Mouse (Mus musculus) left cerebral cortex, adult 18-20 months (tissue): ENCODE measurements around the gene Hat1. TPM values are rescaled to one million over a fixed set of nuclear protein-coding genes. Genes with fewer than 3 reads are reported as not detected.

Experiments used
- DNase-seq, 2 experiments: peaks; one replicate each; pipeline ENCODE4 v3.0.0; 2021 to 2022; ENCODE audit warnings: low spot score in 2 of 2, mixed read lengths in 1 of 2
- total RNA-seq, 2 experiments: library from RNA; stranded (reverse); gene quantifications; 2 replicates each; pipeline ENCODE4 v1.2.3; 2021

Hat1 gene
- total RNA-seq, 2 experiments from 2014 or later: 20.5 to 20.8 TPM

DNA sequence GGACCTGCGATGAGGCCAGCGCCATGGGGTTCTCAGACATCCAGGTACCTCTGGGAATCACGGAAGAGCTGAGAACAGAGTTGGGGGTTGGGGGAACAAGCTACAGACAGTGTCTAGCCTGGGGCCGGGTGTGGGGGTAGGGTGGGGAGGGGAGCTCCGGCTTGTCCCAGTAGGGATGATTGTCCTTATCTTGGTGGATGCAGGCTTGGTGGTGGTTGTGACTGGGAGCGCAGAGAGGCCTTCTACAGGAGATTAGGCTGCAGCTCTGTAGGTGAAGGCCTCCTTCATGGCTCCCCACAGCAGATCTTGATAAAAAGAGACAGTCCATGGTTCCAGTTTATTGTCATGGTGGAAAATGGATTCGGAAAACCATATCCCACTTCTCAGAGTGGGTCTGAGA lies 72.8 kb downstream of the Hat1 start:
- DNase-seq: no peak

DNA sequence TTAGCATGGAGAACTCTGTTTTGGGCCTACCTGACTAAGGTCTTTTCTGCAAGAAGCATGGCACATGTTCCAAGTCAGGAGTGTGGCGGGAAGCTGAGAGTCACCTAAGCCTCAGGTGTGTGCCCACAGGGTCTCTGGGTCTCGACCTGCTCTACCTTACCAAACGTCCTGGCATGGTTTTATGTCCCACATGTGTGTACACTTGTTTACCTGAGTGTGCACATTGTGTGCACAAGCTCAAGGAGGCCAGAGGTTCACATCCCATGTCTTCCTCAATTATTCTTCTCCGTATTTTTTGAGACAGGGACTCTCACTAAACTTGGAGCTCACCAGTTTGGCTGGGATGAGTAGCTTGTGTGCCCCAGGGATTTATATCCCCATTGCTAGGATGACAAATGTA lies 73.3 kb downstream of the Hat1 start:
- DNase-seq: no peak

DNA sequence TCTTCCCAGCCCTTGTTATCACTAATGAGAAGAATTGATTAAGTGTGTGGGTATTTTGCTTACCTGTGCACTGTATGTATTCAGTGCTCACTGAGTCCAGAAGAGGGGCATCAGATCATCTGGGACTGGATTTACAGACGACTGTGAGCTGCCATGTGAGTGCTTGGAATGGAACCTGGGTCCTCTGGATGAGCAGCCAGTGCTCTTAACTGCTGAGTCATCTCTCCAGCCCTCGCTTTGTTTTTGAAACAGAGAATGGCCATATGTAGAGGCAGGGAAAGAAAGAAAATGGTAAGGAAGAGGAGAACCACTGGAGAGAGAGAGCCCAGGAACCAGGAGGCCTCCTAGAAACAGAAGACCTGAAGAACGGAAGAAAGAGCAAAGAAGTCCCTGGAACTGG lies 73.8 kb downstream of the Hat1 start:
- no peak for DNase-seq

DNA sequence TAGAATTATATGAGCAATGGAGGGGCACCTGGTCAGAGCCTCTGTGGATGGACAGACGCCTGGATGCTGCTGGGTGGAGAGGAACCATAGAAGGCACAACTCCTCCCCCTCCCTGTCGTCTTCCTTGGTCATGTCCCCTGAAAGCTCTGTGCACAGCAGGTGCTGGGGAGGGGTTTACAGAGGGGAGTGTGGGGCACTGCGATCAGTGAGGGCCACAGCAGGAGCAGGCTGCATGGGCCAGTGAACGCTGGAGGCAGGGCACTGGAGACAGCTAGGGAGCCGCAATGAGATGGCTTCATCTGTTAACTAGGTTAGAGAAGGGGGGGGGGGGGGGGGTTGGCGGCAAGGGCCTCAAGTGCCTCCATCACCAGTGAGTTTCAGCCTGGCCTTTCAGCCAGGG lies 77.3 kb downstream of the Hat1 start:
- no peak for DNase-seq

DNA sequence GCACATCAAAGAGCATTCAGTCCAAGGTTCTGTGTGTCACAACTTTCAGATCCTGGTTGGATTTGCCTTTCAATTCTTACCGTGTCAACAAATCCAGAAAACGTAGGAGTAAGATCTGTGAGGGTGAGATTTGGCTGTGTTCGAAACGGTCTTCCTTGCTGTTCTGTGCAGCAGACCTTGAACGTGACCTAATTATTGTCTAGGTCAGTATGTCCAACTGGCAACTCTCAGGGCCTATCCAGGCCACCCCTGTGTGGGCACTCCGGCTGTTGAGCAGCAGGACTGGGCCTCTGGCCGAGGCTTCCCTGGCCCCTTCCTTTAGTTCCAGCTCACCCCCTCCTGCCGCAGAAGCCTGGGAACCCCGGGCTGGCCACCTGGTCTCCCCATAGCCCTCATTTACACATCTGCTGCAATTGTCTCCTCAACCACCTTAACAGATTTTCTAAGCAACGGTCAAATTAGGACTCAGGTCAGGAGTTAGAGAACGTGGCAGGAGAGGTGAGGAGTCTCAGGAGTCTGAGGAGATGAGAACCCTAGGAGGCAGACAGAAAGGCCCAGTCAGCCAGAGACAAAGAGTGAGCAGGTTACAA lies 78.2 kb downstream of the Hat1 start:
- DNase-seq: no peak

DNA sequence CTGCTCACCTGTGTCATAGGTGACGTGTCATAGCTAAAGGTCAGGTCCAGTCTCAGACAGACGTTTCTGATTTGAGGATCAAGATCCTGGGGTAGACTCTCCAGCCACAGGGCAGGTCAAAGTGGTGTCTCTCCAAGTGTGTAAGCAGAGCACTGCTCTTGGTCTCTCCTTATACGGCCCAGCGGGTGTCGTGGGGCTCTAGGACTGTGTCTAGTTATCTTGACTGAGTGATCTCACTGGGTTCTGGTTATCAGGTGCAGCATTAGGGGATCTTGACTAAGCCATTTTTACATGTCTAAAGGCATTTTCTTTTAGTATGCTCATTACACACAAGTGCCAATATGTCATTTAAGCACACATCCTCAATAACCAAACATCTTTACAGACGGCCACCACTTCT lies 82.3 kb downstream of the Hat1 start:
- no peak for DNase-seq

DNA sequence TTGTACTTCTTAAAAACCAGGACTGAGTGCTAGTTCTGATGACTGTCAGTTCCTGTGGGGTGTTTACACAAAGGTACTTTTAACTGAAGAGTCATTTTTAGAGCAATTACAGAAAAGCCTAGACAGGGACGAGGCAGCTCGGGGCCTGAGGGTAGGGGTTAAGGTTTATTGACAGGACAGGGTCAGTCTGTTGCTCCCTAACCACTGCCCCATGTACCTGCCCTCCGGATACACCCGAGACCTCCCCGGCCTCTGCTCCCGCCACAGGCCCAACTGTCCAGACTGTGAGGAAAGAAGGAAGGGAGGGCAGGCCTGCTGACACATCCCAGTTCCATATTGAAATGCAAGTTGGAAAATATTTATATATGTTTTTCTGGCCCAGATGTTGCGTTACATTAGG lies 85.1 kb downstream of the Hat1 start:
- no peak for DNase-seq

DNA sequence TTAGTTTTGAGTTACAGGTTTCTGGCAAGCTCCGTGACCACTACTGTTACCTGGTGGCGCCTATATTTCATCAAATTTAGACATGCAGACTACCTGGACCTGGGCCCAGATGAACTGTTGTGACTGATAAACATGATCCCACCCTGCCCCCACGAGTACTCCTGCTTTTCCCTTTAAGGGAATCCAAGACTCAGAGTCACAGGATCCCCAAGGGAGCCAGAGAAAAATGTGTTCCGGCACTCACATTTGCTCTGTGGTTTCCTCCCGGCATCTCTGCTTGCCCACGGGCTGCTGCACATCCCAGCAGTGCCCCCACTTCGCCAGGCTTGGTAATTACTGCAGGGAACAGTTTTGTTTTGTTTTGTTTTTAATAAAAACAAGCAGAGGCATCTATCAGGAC lies 85.6 kb downstream of the Hat1 start:
- DNase-seq: no peak

DNA sequence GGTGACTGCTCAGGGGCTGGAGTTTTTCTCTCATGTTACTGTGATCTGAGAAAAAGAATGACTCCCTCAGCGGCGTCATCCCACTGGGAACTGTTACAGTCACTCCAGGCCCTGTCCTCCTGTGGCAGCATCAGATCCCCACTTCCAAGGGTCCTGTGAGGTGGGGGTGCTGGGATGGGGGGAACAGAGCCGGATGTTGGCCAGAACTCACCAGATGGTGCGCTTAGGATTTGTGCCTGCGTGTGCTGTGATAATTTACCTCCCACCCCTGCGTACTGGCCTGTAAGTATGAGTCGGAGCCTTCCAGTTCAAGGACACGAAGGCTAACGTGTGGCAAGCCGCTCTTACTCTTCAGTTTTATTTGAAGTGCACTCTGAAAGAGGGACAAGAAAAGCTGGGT lies 86.6 kb downstream of the Hat1 start:
- DNase-seq: no peak

DNA sequence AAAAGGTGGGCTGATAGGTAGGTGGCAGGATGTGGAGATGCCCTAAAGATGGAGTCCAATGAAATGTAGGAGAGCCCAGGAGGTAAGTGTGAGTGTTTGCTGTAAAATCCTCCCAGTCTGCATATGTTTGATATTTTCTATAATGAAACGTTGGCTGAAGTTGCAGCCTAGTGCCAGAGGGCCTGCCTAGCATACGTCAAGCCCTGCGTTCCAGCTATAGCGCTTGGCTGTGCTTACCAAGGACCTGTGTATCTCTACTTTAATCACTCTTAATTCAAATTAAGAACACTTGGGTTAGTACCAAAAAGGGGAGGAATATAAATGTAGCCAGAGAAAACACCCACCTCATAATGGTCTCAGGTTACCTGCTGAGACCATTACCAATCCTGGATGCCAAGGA lies 87.0 kb downstream of the Hat1 start:
- no peak for DNase-seq

DNA sequence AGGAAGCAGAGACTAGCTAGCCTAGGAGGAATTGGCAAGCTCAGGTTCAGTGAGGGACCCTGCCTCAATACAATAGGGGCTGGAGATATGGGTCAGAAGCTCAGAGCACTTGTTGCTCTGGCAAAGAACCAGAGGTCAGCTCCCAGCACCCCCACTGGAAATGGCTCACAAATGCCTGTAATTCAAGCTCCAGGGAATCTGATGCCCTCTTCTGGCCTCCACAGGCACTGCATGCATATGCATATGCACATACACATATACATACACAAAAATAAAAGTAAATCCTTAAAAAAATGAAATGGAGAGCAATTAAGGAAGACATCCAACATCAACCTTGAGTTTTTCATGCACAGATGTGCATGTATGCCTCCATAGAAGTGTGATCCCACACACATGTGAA lies 89.0 kb downstream of the Hat1 start:
- no peak for DNase-seq

DNA sequence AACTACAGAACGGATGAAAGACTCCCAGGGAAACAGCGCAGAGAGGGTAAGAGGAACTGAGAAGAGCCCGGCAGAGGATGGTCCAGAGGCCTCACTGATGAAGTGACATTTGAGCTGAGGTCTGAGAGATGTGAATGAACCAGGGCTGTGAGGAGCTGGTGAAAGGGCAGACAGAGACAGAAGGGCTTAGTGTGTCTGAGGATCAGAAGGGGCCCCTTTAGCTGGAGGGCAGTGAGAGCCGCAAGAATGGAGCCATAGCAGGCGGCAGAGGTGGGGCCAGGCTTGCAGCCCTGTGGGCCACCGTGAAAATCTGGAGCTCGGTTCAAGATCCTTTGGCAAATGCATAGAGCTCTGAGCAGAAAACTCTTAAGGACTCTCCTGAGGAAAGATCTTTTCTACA lies 91.2 kb downstream of the Hat1 start:
- DNase-seq: no peak

DNA sequence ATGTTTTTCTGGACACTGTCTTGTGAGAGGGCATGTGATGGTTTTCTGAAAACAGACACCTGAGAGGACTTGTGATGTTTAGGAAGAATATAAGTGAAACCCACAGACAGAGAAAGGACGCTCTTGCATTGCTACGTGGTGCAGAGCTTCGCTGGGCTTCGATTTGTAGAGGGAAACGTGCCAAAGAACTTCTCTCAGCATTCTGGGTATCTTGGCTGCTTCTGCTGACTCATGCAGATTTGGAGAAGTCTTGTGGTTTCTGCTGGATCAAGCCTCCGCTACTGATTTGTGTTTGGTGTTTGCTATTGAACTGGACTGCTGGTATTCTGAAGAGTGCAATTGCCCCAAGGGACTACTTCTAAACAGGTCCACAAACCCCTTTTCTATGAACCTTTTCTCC lies 93.1 kb downstream of the Hat1 start:
- no peak for DNase-seq

DNA sequence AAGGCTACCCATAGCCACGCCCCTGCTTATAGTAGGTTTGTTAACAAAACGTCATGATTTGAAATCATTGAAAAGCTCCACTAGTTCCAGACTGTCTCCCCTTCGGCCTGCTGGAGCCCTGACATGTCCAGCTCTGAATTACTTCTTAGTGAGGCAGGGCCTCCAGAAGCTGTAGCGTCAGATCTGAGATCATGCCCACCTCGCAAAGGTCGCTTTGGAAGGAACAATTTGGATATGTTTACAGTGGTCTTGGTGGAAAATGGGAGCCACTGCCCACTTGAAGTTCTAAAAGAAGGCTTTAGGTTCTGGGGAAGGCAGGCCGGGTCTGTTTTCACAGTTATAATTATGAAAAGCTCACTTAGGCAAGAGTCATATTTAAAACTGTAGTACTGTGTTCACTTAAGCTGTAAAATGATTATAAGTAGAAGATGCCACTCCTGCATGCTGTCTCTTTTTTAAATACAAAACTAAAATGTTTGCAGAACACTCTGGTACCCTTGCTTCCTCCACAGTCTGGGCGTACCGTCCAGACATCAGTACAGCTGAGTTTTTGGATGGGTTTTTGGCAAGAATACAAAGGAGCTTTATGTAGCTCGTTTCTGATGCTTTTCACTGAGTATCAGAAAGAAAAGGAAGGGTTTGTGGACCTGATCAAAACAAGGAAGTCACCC lies 94.4 kb downstream of the Hat1 start:
- DNase-seq: peak in 1 of 2 experiments; percentile 15

DNA sequence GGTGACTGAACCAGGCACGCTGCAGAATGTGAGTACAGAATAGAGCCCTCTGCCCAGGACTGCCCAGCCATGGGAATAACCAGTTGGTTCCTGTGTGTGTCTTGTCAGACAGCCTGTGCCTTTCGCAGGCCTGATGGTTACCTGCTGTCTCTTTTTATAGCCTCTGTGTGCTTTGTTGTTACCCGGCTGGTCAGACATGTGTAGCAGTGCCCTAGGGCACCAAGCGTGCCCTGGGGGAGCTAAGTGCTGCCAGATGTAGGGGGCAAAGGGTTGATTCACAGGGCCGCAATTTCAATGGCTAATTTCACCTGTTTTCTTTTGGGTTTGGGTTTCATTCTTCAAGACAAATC lies 94.9 kb downstream of the Hat1 start:
- DNase-seq: no peak

Other genes starting within 250 kb of the Hat1 start
- 100 to 1,000 TPM; 124 to 125 TPM for gene Dync1i2, start 177.3 kb upstream of the Hat1 start, total RNA-seq
- gene Slc25a12, start 21.2 kb upstream of the Hat1 start, total RNA-seq: 100 to 1,000 TPM; 152 to 167 TPM
- gene Metap1d, start 64.3 kb downstream of the Hat1 start, total RNA-seq: 10 to 100 TPM; 15.2 to 17.2 TPM
- gene Dlx1, start 139.2 kb downstream of the Hat1 start, total RNA-seq: 10 to 100 TPM; 18.5 to 20.4 TPM
- gene Dlx2, start 157.8 kb downstream of the Hat1 start, total RNA-seq: 1 to 10 TPM; 4.7 to 6.7 TPM